Mouse (Mus musculus) layer of hippocampus, adult 18-20 months (tissue): Measurements from ENCODE around the gene Rmnd5b. TPM values are rescaled to one million over a fixed set of nuclear protein-coding genes. Genes with fewer than 3 reads are reported as not detected.
"Not testable (repeated sequence)": the region's sequence is repeated elsewhere in the genome, so short reads cannot be mapped to it uniquely, and the experiment has no call there.

ENCODE experiments used
- DNase-seq, 2 experiments: peaks; one replicate each; pipeline ENCODE4 v3.0.0; 2022; ENCODE audit warnings: low spot score in 2 of 2
- total RNA-seq, 2 experiments: library from RNA; stranded (reverse); gene quantifications; 2 replicates each; pipeline ENCODE4 v1.2.3; 2021

The Rmnd5b gene
- total RNA-seq, 2 experiments from 2014 or later = 54.3 to 63.1 TPM

- DNase-seq = peak; percentile 61 to 68
Observed at GRCm38 (mm10) chr11:51622971-51623491, 12.7 kb downstream of the Rmnd5b start.

- DNase-seq = no peak
Observed at GRCm38 (mm10) chr11:51621776-51622175, 13.9 kb downstream of the Rmnd5b start.

GRCm38 (mm10) chr11:51620084-51620483 is 15.6 kb downstream of the Rmnd5b start:
- DNase-seq = no peak

GRCm38 (mm10) chr11:51619409-51620060 is 16.2 kb downstream of the Rmnd5b start, which contains the start of gene Nhp2:
Gene Nhp2, plus strand, starts transcription at chr11:51619735.
- peak; percentile 84 to 95 for DNase-seq

GRCm38 (mm10) chr11:51618894-51619408 is 16.7 kb downstream of the Rmnd5b start:
- DNase-seq = no peak

GRCm38 (mm10) chr11:51617693-51618092 is 18.0 kb downstream of the Rmnd5b start:
- DNase-seq = peak in 1 of 2 experiments; percentile 86

GRCm38 (mm10) chr11:51616113-51616512 is 19.6 kb downstream of the Rmnd5b start:
- not testable (repeated sequence) for DNase-seq

- DNase-seq = no peak
Observed at GRCm38 (mm10) chr11:51615601-51616000, 20.1 kb downstream of the Rmnd5b start.

GRCm38 (mm10) chr11:51615129-51615528 is 20.6 kb downstream of the Rmnd5b start:
- DNase-seq = no peak

GRCm38 (mm10) chr11:51614256-51614655 is 21.4 kb downstream of the Rmnd5b start:
- no peak for DNase-seq

GRCm38 (mm10) chr11:51609940-51610339 is 25.8 kb downstream of the Rmnd5b start:
- not testable (repeated sequence) for DNase-seq

GRCm38 (mm10) chr11:51609266-51609909 is 26.3 kb downstream of the Rmnd5b start:
- no peak for DNase-seq

- no peak for DNase-seq
Observed at GRCm38 (mm10) chr11:51607096-51607738, 28.5 kb downstream of the Rmnd5b start.

GRCm38 (mm10) chr11:51606447-51607095 is 29.1 kb downstream of the Rmnd5b start, which contains the start of gene Hnrnpab:
Gene Hnrnpab, minus strand, starts transcription at chr11:51606847.
- peak; percentile 96 to 99 for DNase-seq

- DNase-seq = peak; percentile 71 to 80
Observed at GRCm38 (mm10) chr11:51605602-51606446, 29.9 kb downstream of the Rmnd5b start.

GRCm38 (mm10) chr11:51602253-51602652 is 33.4 kb downstream of the Rmnd5b start:
- DNase-seq = no peak

- no peak for DNase-seq
Observed at GRCm38 (mm10) chr11:51597553-51597952, 38.1 kb downstream of the Rmnd5b start.

- no peak for DNase-seq
Observed at GRCm38 (mm10) chr11:51595459-51596083, 40.1 kb downstream of the Rmnd5b start.

- DNase-seq = no peak
Observed at GRCm38 (mm10) chr11:51594715-51595350, 40.9 kb downstream of the Rmnd5b start.
